Mouse (Mus musculus) spleen, postnatal 10 days (tissue): ENCODE results near the gene Lrrk1.

Experiments used
- DNase-seq, 2 experiments: peaks; one replicate each; pipeline ENCODE4 v3.0.0; 2021 to 2022; ENCODE audit warnings: low spot score in 2 of 2

Lrrk1 gene

GRCm38 (mm10) chr7:66384891-66385290, 3.3 kb downstream of the Lrrk1 start:
- no peak for DNase-seq

GRCm38 (mm10) chr7:66384213-66384612, 3.9 kb downstream of the Lrrk1 start:
- peak in 1 of 2 experiments; percentile 38 for DNase-seq

GRCm38 (mm10) chr7:66376560-66376959, 11.6 kb downstream of the Lrrk1 start:
- DNase-seq: no peak

- no peak for DNase-seq
Observed at GRCm38 (mm10) chr7:66375736-66376135, 12.4 kb downstream of the Lrrk1 start.

GRCm38 (mm10) chr7:66373391-66373790, 14.8 kb downstream of the Lrrk1 start:
- DNase-seq: no peak

GRCm38 (mm10) chr7:66370970-66371369, 17.2 kb downstream of the Lrrk1 start:
- DNase-seq: no peak

- DNase-seq: no peak
Observed at GRCm38 (mm10) chr7:66369934-66370445, 18.2 kb downstream of the Lrrk1 start.

- DNase-seq: no peak
Observed at GRCm38 (mm10) chr7:66369071-66369933, 18.8 kb downstream of the Lrrk1 start.

- DNase-seq: no peak
Observed at GRCm38 (mm10) chr7:66365904-66366303, 22.2 kb downstream of the Lrrk1 start, which contains the start of gene Gm10974. Gm10974 (plus strand) TSS chr7:66365905.

GRCm38 (mm10) chr7:66365411-66365810, 22.7 kb downstream of the Lrrk1 start:
- DNase-seq: no peak

- DNase-seq: no peak
Observed at GRCm38 (mm10) chr7:66364491-66364890, 23.7 kb downstream of the Lrrk1 start.

- no peak for DNase-seq
Observed at GRCm38 (mm10) chr7:66359044-66359443, 29.1 kb downstream of the Lrrk1 start.

GRCm38 (mm10) chr7:66358461-66358860, 29.7 kb downstream of the Lrrk1 start:
- no peak for DNase-seq

- no peak for DNase-seq
Observed at GRCm38 (mm10) chr7:66355791-66356522, 32.2 kb downstream of the Lrrk1 start.

GRCm38 (mm10) chr7:66354911-66355310, 33.2 kb downstream of the Lrrk1 start:
- DNase-seq: no peak

GRCm38 (mm10) chr7:66351074-66351473, 37.1 kb downstream of the Lrrk1 start:
- no peak for DNase-seq

- no peak for DNase-seq
Observed at GRCm38 (mm10) chr7:66349670-66350069, 38.5 kb downstream of the Lrrk1 start.

- no peak for DNase-seq
Observed at GRCm38 (mm10) chr7:66348588-66348987, 39.6 kb downstream of the Lrrk1 start.

GRCm38 (mm10) chr7:66346959-66347663, 41.0 kb downstream of the Lrrk1 start:
- DNase-seq: no peak

- no peak for DNase-seq
Observed at GRCm38 (mm10) chr7:66343307-66343706, 44.8 kb downstream of the Lrrk1 start.

GRCm38 (mm10) chr7:66342831-66343230, 45.3 kb downstream of the Lrrk1 start:
- no peak for DNase-seq

- peak; percentile 27 to 67 for DNase-seq
Observed at GRCm38 (mm10) chr7:66342323-66342722, 45.8 kb downstream of the Lrrk1 start.
